Mouse (Mus musculus) urinary bladder, postnatal 36 days (tissue): ENCODE measurements around the gene Aebp2.
A peak's percentile ranks its signal among the peaks of the same experiment; 100 is the strongest.

ENCODE experiments used
- DNase-seq, 2 experiments: peaks; one replicate each; pipeline ENCODE4 v3.0.0; 2022; ENCODE audit warnings: low spot score in 2 of 2, mixed read lengths in 1 of 2

The Aebp2 gene

GRCm38 (mm10) chr6:140696192-140696879 is 73.9 kb downstream of the Aebp2 start:
- no peak for DNase-seq

DNA sequence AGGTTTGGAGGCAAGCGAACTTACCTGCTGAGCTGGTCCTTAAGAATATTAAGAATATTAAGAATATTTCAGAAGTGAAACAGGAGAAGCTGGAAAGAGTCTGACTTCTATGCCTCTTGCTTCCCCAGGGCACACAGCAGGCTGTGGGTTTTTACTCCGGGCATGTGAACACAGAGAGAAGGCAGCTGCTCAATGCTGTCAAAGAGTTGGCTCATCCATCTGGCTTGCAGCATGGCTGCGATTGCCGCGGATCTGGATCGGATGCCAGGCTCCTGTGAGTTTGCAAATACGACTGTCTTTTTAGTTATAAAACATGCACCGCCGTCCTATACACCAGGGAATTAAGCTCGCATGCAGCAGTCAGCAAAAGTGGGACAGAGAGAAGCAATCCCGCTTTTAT is 75.5 kb downstream of the Aebp2 start:
- peak in 1 of 2 experiments; percentile 47 for DNase-seq

DNA sequence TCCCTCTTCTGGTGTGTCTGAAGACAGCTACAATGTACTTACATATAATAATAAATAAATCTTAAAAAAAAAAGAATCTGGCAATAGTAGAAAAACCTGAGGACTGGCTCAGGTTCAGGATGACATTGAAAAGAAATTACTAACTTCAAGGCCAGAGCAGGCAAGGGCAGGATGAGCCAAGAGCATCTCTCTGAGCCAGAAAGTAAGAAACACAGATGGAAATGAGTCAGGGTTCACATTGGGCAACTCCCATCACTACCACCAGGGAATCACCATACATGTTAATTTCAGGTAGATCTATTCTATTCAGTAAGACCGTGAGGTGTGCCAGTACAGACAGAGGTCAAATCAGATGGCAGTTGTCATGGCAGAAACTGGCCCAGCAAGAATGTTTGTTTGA is 76.1 kb downstream of the Aebp2 start:
- DNase-seq = no peak

- DNase-seq = no peak
Observed at GRCm38 (mm10) chr6:140701259-140701658, 78.8 kb downstream of the Aebp2 start.

DNA sequence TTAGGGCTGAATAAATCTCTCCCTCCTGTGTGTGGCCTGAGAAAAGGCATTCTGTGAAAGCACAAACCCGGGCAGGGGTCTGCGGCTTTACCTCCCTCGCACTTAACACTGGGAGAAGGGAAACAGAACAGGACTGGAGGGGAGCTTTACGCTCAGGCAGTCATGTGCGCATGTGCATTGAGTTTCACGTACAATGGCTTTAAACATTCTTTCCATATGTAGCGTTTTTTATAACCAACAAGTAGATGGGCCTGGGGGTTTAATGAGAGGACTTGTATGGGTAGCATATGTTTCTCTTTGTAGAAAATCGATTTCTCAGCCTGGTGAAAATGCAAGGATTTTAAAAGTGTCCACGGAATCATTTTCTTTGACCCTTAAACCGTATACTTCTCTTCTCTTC is 82.7 kb downstream of the Aebp2 start:
- no peak for DNase-seq

- DNase-seq = no peak
Observed at GRCm38 (mm10) chr6:140706056-140706455, 83.6 kb downstream of the Aebp2 start.

- DNase-seq = no peak
Observed at GRCm38 (mm10) chr6:140708059-140708458, 85.6 kb downstream of the Aebp2 start.

- no peak for DNase-seq
Observed at GRCm38 (mm10) chr6:140709415-140710107, 87.1 kb downstream of the Aebp2 start.

DNA sequence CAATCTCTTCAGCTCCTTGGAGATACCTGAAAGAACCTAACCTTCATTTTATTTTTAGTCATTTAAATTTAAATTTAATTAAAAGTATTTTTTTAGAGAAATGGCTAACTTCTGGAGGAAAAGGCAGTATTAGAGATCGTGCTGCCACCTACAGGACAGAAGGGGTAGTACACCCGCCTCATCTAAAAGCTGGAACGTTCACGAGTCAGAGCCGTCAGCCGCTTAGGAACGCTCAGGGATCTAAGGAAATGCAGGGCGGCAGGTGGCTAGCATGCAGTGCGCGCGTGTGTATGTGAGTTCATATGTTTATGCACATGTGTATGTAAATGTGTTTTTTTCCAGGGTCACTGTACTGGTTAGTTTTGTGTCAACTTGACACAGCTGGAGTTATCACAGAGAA is 90.3 kb downstream of the Aebp2 start:
- peak; percentile 34 to 52 for DNase-seq

GRCm38 (mm10) chr6:140714905-140715365 is 92.5 kb downstream of the Aebp2 start:
- peak; percentile 45 to 67 for DNase-seq

- DNase-seq = no peak
Observed at GRCm38 (mm10) chr6:140722058-140722457, 99.6 kb downstream of the Aebp2 start.
